Mouse (Mus musculus) monocyte, adult 5-6 weeks (primary cell): ENCODE results near the gene Ppp1r16b. TPM values are rescaled to one million over a fixed set of nuclear protein-coding genes. Genes with fewer than 3 reads are reported as not detected.

Experiments
- ATAC-seq: fragments of 153-309, 156-312 bp; replicated peaks from 2 replicates; pipeline ENCODE4 v1.8.0; 2017; ENCODE audit warnings: mild to moderate bottlenecking; ENCODE audit not compliant: low TSS enrichment, insufficient number of reproducible peaks, severe bottlenecking, poor library complexity, low FRiP score
- total RNA-seq: library from RNA; stranded (forward); fragments of 200-1000, 200-491, 200-594 nt; gene quantifications from 3 replicates; pipeline ENCODE4 v1.2.3, GENCODE M21; 2017

Ppp1r16b gene
- total RNA-seq, 1 experiment from 2014 or later, result 16.3 TPM

DNA sequence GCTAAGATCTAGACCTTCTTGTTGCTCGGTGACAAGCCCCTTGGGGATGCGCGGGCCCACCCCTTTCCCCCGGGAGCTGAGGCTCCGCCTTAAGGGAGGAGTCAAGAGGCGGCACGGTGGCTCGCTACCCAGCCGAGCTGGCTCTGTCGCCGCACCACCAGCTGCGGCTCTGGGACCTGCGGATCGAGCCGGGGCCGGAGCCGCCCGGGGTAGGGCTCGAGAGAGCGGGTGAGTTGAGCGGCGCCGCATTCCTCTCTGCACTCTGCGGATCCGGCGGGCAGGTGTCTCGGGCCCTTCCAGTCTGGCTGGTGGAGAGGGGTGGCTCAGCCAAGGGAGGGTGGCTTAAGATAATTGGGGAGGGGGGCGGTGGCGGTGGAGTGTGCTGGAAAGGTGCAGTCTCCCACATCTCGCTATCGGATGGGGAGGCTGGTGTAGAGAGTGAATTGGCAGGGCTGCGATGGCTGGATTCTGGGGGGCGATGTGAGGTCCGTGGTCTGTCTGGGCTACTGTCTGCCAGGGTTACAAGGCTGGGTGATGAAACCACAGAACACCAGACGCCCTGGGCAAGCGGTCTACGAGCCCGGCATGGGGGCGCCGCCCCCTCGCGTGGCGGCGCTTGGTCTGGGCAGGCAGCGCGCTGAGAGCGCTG, 1.9 kb downstream of the Ppp1r16b start:
- ATAC-seq, result 0 out of 2 replicates have a peak, but pooled peaks have one; percentile 19

DNA sequence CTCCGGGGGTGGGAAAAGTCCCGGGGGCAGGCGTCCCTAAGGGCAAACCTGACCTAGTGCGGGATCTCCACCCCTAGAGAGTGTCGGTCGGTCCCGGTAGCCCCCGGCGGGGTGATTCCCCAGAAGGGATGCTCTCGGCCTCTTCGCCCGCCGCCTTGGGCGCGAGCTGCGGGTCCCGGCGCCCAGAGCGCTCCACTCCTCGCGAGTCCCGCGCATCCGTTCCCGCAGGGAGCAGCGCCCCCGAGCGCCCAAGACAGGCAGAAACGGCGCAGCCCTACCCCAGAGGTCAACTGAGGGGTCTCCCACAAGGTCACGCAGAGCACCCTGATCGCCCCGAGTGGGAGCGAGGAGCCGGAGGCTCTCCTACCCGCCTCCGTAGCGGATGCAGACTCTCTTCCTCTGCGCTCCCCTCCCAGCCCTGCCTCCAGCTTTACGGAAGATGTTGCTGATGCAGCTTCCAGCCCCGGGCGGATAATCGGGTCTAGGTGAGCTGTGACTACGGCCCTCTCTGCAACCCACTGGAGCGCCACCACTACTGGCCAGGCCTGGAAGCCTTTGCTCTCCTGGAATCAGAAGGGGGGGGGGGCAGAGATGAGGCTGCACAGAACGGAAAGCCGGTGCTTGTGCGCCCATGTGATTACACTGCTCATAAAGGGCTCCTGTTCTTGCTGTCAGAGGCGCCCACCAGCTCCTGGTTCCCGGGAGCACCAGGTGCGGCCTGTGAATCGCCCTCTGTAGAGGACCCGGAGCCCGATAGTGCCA, 2.7 kb downstream of the Ppp1r16b start:
- no peak for ATAC-seq

DNA sequence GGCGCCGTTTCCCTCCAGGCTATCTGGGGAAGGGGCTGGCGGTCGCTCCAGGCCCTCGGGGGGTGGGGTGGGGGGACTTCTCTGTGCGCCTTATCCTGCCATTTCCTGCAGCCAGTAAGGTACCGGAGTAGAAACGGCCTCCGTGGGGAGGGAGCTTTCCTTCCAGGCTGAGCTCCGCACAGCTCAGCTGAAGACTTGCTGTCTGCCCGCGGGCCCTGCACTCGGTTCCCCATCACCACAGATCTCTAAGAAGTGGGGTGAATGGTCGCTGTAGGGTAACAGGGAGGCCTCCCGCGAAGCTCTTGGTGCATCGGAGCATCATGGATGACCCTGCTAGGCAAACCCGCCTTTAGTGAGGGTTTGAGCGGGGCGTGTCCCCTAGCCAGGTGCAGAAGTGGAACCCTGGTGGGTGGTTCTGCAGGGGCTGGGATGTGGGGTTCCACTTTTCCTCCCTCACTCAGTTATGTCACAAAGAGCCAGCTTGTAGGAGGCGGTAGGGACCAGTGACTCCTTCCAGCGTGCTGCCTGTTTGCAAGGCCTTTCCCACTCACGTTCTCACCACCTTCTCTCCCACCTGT, 3.3 kb downstream of the Ppp1r16b start:
- ATAC-seq, result 0 out of 2 replicates have a peak, but pooled peaks have one; percentile 7

DNA sequence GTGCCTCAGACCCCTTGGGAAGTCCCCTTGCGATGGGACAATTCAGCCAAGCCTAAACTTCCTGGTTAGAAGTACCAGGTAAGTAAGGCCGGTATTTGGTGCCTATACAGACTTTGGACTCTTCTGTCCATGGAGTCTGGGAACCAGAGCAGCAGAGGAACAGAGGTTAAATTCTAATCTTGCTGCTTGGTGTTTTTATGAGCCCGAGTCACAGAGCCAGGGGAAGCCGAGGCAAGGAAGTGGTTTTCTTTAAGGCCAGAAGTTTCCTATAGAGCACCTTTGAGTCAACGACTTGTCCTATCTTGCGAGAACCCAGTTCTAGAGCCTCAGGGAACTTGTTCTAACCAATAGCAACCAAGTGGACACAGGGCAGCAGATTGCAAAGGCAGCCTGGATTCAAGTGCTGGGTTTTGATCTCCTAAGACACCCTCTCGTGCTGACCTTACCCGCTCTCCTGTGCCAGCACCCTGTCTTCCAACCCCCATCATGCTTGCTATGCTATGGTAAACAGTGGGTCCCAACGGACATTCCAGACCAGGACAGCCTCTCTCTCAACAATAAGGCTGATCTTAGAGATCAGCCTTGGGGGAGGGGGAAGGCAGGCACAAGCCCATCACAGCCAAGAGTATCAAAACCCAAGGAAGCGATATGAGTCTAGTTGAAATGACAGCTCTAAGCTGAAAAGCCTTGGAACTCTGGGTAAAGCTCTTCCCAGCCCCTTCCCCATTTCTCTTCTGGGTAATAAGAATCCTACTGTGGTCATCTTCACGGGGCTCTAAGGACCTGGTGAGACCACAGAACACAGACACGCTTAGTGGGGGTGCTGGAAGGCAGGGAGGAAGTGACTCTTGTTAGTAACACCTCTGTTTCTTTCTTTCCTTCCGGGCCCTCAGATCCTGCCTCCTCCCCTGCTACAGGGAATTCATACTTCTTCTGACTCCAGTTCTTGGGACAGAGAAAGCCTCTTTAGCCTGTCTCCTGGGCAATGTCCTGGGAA, 4.3 kb downstream of the Ppp1r16b start:
- ATAC-seq, result no peak

DNA sequence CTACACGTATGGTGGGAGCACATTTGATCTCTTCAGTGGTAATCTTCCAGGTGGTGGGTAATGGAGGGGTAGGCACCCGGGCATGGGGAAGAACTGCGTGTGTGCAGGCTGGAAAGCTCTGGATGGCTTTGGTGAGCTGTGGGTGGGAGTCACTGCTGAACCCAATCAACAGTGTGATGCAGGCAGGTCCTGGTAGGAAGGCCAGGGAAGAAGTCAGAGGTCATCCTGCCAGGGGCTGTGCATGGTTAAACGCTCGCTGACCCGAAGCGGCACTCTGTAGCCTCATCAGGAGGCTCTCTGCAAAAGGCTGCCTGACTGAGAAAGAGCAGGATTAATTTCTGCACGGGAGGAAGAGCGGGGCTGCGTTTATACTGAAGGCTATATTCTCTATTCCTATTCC, 5.4 kb downstream of the Ppp1r16b start:
- ATAC-seq, result no peak

DNA sequence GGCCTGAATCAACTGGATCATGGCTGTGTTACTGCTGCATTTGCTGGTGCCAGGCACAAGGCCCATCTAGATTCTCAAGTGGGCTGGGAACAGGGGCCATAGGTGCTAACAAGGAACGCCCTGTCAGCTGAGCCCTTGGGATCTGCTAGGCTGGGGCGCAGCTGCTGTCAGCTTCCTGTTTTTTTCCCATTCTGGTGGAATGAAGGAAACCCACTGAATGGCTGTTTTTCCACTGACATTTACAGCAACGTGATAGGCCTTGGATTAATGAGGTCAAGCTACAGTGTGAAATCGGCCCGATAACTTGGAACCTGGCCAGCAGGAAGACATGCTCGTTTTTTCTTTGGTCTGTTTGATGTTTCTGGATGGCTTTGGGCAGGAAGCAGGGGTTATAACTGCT, 7.6 kb downstream of the Ppp1r16b start:
- ATAC-seq, result no peak

DNA sequence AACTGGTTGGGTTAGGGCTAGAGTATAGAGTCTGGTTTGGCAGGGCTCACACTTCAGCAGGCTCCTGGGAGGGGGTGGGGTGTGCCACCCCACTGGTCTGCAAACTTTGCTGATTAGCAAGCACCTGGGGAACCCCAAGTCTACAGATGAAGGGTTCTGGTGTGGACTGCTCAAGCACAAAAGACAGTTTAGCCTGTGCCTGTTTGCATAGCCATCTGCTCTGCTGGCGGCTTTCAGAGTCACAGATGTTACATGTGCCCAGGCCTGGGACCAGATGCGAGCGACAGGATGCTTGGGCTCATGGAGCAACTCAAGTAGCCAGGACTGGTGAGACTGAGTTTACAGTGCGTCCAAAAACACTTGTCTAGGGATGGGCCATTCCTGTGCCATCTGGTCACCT, 8.3 kb downstream of the Ppp1r16b start:
- no peak for ATAC-seq

DNA sequence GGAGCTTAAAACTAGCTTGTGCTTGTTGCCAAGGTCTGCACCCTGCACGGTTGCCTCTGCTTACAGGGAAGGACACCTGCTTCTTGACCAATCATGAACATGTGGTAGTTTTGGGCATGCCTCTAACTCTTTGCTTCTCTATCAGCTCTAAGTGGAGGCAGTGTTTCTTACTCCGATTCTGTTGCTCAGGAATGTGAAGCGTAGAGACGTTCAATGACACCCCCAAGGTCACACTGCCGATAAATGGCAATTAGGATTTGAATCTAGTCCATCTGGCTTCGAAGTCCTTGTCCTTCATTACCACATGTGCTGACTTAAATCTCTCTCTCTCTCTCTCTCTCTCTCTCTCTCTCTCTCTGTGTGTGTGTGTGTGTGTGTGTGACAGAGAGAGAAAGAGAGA, 8.9 kb downstream of the Ppp1r16b start:
- ATAC-seq, result no peak

DNA sequence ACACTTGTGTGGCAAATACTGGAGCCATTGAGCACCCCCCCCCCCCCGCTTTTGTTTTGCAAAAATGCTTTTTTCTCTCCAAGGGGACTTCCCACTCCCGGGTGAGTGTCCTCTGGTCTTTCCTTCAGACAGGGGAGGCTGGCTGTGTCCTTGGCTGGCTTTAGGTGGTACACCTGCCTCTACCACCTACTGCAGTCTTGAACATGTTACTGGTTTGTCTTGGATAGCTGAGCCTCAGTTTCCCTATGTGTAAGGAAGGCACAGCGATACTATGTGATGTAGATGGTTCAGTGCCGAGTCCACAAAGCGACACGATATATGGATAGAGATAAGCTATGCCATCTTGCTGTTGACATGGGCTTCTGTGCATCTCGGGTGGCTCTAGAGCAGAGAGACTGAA, 9.6 kb downstream of the Ppp1r16b start:
- no peak for ATAC-seq

DNA sequence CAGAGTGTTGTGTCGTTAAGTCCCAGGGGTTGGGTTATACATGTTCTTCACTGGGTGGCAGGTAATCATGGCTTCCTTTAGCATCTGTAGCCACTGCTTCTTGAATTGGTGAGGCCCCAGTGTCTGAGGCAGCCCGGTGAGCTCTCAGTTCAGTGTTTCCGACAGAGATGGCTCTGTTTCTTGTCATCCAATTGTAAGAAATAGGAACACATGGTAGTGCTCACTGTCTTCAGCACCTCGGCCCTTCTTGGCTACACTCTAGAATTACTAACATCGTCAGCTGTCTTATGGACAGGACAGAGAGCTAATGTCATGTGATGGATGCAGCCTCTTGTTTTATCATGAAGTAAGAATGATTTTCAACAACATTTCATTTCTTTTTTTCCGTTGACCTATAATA, 10.0 kb downstream of the Ppp1r16b start:
- ATAC-seq, result no peak

DNA sequence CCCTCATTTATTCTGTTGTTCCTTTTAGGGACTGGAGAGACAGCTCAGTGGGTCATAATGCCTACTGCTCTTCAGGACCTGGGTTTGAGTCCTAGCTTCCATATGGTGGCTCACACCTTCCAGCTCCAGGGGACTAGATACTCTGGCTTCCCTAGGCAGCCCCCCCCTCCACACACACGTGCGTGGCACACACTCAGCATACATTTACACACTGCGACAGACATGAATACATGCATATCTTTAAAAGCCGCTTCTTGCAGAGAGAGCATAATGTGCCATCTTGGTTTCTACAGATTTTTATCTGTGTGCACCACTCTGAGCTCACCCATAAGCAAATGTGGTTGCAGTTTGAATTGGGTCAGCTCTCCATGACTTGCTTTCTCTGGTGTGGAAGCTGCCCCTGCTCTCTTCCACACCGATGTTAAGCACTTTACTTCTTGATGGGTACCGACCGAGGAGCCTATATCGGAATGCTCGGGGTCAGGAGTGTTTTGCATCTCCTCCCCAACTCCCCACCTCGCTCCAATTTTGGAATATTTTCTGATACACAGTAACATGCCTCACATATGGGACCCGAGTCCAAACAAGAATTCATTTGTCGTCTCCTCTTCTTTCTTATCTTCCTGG, 10.8 kb downstream of the Ppp1r16b start:
- ATAC-seq, result no peak

DNA sequence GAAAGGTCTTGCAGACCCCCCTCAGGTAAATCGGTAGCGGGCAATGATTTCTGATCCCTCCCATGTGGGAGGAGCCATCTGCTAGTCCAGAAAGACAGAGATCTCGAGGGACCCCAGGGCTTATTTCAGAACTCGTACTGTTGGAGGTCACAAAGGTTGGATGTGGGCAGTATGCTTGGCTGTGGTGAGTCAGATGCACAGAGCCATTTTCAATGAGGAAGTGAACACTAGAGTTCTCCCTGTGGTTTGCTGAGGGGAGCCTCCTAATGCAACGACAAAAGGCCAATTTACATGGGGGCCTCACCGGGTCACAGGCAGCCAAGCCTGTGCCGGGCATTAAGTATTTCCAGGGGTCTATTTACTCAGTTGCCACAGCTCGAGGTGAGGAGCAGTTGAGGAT, 12.7 kb downstream of the Ppp1r16b start:
- ATAC-seq, result 0 out of 2 replicates have a peak, but pooled peaks have one; percentile 20

DNA sequence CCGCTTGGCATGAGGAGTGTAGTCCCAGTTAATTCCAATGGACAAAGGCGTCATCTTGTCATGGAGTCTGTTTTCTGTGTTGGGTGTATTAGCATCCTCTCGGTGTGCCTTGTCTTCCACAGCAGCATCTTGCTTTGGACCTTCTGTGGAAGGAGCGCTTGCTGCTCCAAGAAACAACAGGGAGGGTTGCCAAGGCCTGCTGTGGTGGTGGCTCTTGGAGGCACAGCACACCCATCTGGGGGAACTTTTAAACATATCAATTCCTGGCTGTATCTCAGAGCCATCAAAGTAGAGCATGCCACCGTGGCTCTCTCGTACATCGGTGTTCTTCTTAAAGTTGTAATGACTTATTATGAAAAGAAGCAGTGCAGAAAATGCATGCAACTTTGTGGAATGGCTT, 13.9 kb downstream of the Ppp1r16b start:
- ATAC-seq, result no peak

DNA sequence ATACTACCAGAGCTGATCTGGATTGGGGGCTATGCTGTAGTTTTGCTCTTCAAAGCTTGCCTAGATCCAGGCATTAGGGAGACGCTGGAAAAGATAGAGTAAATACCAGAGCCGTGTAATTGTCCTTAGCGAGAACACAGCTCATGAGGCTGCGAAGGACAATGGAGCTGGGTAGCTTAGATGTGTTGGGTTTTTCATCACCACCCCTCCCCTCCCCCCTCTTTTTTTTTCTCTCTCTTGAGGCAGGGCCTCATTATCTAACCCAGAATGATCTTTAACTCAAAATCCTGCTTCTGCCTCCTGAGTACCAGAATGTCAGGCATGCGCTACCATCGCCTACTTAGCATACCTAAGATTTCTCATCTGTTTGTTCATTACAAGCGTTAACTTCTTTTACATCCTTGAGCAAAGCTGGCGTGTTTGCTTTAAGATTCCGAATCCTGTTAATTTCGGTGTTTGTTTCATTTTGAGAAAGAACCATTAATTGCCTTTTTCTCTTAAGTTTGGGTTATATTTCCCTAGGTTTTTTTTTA, 15.2 kb downstream of the Ppp1r16b start:
- no peak for ATAC-seq

DNA sequence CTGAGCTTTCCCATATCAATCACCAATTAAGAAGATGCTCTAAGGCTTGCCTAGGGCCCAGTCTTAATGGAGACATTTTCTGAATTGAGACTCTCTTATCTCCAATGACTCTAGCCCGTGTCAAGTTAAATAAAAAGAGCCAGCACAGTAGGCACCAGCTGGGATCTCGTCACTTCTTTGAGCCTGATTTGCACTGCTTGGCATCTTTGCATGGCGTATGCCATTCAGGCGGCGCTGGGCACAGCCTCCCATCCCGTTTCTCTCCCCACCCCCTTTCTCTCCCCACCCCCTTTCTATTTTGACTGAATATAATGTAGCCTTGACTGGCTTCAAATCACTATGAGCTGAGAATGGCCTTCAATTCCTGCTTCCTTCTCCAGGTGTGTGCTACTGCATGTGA, 16.5 kb downstream of the Ppp1r16b start:
- ATAC-seq, result no peak

DNA sequence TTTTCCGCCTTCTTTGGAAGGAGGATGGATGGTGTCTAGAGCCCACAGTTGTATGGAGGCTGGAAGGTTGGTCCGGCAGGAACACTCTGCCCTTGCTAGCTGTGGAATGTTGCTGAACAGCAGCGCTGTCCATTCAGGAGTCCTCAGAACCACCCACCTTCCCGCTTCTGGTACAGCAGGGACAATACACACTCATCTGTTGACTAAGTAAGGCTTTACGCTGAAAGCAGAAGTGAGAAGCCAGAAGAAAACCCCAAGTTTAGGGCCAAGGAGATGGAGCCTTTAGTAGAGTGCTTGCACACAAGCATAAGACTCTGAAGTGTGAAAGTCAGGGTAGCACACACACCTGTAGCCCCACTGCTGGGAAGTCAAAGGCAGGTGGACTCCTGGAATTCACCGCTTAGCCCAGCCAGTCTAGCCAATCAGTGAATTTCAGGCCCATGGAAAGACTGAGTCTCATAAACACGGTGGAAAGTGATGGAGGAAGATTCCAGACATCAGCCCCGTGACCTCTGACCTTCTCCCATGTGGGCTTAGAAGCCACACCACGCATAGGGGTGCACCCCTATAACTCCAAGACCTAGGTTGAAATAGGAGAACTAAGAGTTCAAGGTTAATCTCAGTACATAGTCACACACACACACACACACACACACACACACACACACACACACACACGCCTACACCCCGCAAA, 17.3 kb downstream of the Ppp1r16b start:
- peak; percentile 45; the same call in 1 of the 2 replicates for ATAC-seq

DNA sequence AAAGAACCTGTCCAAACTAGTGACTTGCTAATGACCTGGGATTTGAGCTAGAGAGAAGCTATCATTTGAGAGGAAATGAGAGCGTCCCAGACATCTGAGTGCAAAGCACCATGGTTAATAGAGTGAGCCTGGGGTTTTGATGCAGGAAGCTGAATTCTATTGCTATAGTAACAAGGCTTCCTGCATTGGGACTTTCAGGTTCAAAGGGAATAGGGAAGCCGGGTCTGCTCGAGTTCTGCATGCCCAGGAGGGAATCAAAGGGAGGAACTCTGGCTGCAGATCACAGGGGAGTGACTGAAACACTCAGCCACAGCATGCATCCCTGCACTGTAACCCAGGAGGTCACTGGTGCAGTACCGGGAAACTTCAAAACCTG, 17.8 kb downstream of the Ppp1r16b start:
- no peak for ATAC-seq
